Mouse (Mus musculus): ENCODE results near the gene Tnni3. TPM values are rescaled to one million over a fixed set of nuclear protein-coding genes. Genes with fewer than 3 reads are reported as not detected.
A peak's percentile ranks its signal among the peaks of the same experiment; 100 is the strongest.

Gene Tnni3
- polyA plus RNA-seq, 1 experiment from 2014 or later, result 1.6 TPM

DNA sequence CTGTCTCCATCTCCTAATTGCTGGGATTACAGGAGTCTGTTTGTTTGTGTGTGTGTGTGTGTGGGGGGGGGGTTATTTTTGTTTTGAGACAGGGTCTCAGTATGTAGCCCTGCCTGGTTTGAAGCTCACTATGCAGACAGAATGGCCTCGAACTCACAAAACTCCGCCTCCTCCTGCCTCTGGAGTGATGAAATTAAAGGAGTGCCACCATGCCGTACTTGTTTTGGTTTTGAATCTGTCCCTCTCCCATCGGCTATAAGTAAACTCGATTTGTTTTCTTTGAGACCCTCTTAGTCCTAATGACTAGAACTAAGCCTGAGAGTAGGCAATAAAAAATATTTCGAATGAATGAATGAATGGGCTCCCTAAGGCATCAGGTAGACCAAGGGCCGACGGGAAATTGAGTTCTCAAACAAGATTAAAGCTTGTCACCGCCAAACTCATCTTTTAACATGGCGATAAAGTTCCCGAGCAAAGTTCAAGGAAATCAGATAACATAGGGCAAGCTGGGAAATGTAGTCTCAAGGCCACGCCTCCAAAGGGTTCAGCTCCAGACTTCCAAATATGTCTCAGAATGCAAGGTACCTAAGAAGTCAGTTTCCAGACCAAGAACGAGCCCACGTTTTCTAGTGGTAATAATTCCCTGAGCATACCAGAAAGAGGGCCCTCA is 21.5 kb downstream of the Tnni3 start:
- H3K4me3 ChIP-seq (ENCODE audit: low read length), result peak overlapping the region; percentile 87
- peak; percentile 12 for ATAC-seq
- H3K4me1 ChIP-seq (ENCODE audit: control insufficient read depth, insufficient read depth, low read length), result peaks cover 35% of the 10 kb centered on the region
- peak overlapping the region; percentile 83; the same call in 1 of the 2 replicates for H3K9ac ChIP-seq (ENCODE audit: low read depth, low read length)
- no peaks in the 10 kb centered on the region for H3K9me3 ChIP-seq (ENCODE audit: control insufficient read depth, low read length)
- no peaks in the 10 kb centered on the region for H3K27me3 ChIP-seq (replicated peaks; ENCODE audit: control insufficient read depth, insufficient read depth, low read length)
- 0 out of 2 replicates have a peak overlapping the region, but pooled peaks have one; percentile 18 for H3K27ac ChIP-seq (ENCODE audit: low read length)
- no peaks in the 10 kb centered on the region for H3K36me3 ChIP-seq (ENCODE audit: control insufficient read depth, insufficient read depth, low read length)
- H3K4me2 ChIP-seq (ENCODE audit: low read depth, low read length), result peak overlapping the region; percentile 59
- 8% methylated on average over 14 of the region's 14 CpGs for WGBS

DNA sequence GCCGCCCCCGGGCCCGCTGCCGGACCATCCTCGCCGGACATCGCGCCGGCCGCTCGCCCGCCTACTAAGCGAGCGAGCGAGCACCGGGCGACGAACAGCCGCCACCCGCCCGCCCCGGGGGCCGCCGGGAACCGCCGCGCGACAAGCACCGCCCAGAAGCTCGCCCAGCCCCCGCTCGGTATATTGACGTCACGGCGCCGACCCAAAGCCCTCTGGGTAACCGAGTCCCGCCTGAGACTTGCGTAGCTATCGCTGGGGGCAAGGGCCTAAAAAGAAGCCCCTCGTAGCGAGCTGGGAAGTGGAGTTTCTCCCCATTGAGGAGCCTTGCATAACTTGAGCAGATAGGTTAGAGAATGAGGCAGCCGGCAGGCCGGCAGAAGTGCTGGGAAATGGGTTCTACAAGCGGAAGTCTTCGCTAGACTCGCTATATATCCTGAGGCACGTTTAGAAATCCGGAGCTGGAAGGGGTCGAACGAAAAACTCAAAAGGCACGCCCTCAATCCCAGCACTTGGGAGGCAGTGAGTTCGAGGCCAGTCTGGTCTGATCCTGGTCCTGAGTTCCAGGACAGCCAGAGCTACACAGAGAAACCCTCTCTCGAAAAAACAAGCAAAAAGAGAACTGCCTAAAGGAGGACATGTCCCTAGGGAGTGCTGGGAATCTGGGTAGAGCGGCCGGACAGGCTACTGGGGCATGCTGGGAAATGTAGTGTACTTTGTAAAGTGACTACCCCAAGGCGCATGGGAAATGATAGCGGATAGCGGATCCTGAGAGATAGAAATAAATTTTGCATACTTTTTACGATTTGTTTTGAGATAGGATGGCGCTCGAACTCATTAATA is 22.3 kb downstream of the Tnni3 start, which contains the start of gene Ppp1r12c:
Gene Ppp1r12c (minus strand): TSS at position 123 of the 840 bp plus-strand sequence.
- Histone ChIP-seq H3K36me3 (ENCODE audit: control insufficient read depth, insufficient read depth, low read length) (no peaks in the 10 kb centered on the region), H3K27me3 (replicated peaks; ENCODE audit: control insufficient read depth, insufficient read depth, low read length) (no peaks in the 10 kb centered on the region), H3K4me3 (ENCODE audit: low read length) (peak within 1 kb of the TSS; percentile 87), H3K27ac (ENCODE audit: low read length) (peak within 1 kb of the TSS; percentile 97), H3K9me3 (ENCODE audit: control insufficient read depth, low read length) (no peaks in the 10 kb centered on the region), H3K4me2 (ENCODE audit: low read depth, low read length) (peak within 1 kb of the TSS; percentile 76), H3K9ac (ENCODE audit: low read depth, low read length) (peak within 1 kb of the TSS; percentile 83), H3K4me1 (ENCODE audit: control insufficient read depth, insufficient read depth, low read length) (peaks cover 35% of the 10 kb centered on the region)
- peak; percentile 93 for ATAC-seq
- WGBS, result under 1% methylated on average over 62 of the region's 62 CpGs

DNA sequence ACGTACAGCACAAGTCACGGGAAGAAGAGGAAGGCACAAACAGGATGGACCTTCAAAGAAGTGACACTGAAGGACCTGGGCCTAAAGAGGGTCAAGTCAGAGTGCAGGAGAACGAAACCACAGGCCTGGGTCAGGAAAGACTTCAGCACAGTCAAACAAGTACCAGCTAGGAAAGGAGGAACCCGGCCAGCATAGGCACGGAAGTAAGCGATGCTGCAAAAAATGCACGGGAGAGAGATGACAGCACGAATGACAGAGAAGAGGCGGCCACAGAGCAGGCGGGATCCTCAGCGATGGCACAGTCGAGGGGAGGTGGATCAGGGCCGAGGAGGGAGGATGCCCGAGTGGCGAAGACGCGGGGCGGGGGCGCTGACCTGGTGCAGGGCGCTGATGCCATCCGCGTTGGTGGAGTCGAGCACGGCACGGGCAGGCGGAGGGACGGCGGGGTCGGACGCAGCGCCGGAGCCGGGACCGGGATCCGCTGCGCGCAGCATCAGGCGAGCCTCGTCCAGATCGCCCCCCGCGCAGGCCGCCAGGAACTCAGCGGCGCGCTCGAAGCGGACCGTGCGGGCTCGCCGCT is 23.0 kb downstream of the Tnni3 start:
- Histone ChIP-seq H3K9me3 (ENCODE audit: control insufficient read depth, low read length) (no peaks in the 10 kb centered on the region), H3K4me2 (ENCODE audit: low read depth, low read length) (peak overlapping the region; percentile 76), H3K27me3 (replicated peaks; ENCODE audit: control insufficient read depth, insufficient read depth, low read length) (no peaks in the 10 kb centered on the region), H3K36me3 (ENCODE audit: control insufficient read depth, insufficient read depth, low read length) (no peaks in the 10 kb centered on the region), H3K4me1 (ENCODE audit: control insufficient read depth, insufficient read depth, low read length) (peaks cover 35% of the 10 kb centered on the region), H3K4me3 (ENCODE audit: low read length) (peak overlapping the region; percentile 87), H3K9ac (ENCODE audit: low read depth, low read length) (peak overlapping the region; percentile 83), H3K27ac (ENCODE audit: low read length) (peak overlapping the region; percentile 97)
- ATAC-seq, result peak; percentile 32
- WGBS, result under 1% methylated on average over 51 of the region's 52 CpGs

DNA sequence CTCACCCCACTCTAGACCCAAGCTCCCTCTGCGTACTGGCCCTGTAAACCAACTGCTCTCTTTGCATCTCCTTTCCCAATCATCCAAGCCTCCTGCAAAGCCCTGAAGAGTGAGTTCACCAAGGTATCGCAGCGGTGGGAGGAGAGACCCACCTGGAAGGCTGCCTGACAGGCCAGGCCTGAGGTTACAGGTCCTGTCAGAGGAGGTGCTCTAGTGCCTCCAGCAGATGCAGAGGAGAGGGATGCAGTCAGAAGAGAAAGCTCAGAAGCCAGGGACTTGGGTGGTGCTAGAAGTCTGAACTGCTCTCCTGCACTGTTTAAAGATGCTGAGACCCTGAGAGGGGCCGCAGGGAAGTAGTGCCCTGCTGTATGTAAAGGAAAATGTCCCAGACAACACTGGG is 25.0 kb downstream of the Tnni3 start:
- peak overlapping the region; percentile 35 for H3K27ac ChIP-seq (ENCODE audit: low read length)
- H3K9ac ChIP-seq (ENCODE audit: low read depth, low read length), result peak overlapping the region; percentile 83
- H3K27me3 ChIP-seq (replicated peaks; ENCODE audit: control insufficient read depth, insufficient read depth, low read length), result no peaks in the 10 kb centered on the region
- H3K36me3 ChIP-seq (ENCODE audit: control insufficient read depth, insufficient read depth, low read length), result no peaks in the 10 kb centered on the region
- H3K4me2 ChIP-seq (ENCODE audit: low read depth, low read length), result peak overlapping the region; percentile 76
- 87% methylated on average over 4 of the region's 4 CpGs for WGBS
- peaks cover 35% of the 10 kb centered on the region for H3K4me1 ChIP-seq (ENCODE audit: control insufficient read depth, insufficient read depth, low read length)
- peak overlapping the region; percentile 87 for H3K4me3 ChIP-seq (ENCODE audit: low read length)
- no peak for ATAC-seq
- no peaks in the 10 kb centered on the region for H3K9me3 ChIP-seq (ENCODE audit: control insufficient read depth, low read length)

DNA sequence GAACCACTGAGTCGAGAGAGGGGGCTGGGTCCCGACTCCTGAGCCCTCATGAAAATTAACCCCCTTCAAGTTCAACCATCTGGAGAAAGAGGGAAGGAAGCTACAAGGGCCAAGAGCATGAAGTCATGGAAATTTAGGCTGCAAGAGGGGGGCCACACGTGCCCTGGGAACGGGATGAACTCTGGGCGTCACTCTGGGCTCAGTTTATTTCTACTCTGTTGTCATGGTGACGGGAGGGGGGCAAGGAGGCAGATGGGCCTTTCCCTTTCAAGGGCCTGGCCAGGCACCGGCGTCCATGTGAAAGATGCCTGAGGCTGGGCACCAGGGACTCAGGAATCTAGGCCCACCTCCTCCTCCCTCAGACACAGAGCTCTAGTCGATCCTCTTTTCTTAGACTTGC is 25.8 kb downstream of the Tnni3 start:
- 22% methylated on average over 9 of the region's 9 CpGs for WGBS
- peak overlapping the region; percentile 43 for H3K27ac ChIP-seq (ENCODE audit: low read length)
- H3K4me1 ChIP-seq (ENCODE audit: control insufficient read depth, insufficient read depth, low read length), result peaks cover 36% of the 10 kb centered on the region
- H3K27me3 ChIP-seq (replicated peaks; ENCODE audit: control insufficient read depth, insufficient read depth, low read length), result no peaks in the 10 kb centered on the region
- no peaks in the 10 kb centered on the region for H3K9me3 ChIP-seq (ENCODE audit: control insufficient read depth, low read length)
- H3K4me2 ChIP-seq (ENCODE audit: low read depth, low read length), result peak overlapping the region; percentile 32
- no peaks in the 10 kb centered on the region for H3K36me3 ChIP-seq (ENCODE audit: control insufficient read depth, insufficient read depth, low read length)
- peak; percentile 11 for ATAC-seq
- peak overlapping the region; percentile 52 for H3K9ac ChIP-seq (ENCODE audit: low read depth, low read length)
- H3K4me3 ChIP-seq (ENCODE audit: low read length), result peak overlapping the region; percentile 13; the same call in 1 of the 2 replicates

DNA sequence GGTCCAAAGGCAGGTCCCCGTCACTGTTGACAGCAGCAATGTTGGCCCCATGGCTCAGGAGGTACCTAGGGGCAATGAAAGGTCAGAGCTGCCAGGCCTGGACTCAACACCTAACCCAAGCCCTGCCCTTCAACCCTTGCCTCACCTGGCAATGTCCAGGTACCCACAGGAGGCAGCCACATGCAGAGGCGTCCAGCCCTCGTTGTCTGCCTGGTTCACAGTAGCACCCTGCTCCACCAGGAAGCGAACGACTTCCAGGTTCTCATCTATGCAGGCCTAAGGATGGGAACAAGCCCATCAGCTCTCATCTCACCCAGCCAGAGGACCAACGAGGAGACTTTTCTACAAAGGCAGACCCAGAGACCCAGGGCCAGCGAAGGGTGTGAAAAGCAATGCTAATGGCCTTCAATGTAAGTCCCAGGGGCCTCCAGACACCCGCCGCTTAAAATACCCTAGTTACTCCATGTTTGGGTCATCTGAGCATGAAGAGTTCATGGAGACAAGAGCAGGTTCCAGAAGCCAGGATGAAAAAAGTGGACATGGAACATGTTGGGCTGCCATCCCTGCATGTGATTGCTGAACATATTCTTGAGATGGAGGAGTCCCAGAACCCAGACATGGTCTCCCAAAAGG is 26.6 kb downstream of the Tnni3 start:
- no peak overlapping the region for H3K9ac ChIP-seq (ENCODE audit: low read depth, low read length)
- H3K4me1 ChIP-seq (ENCODE audit: control insufficient read depth, insufficient read depth, low read length), result peaks cover 44% of the 10 kb centered on the region
- H3K27me3 ChIP-seq (replicated peaks; ENCODE audit: control insufficient read depth, insufficient read depth, low read length), result no peaks in the 10 kb centered on the region
- no peaks in the 10 kb centered on the region for H3K36me3 ChIP-seq (ENCODE audit: control insufficient read depth, insufficient read depth, low read length)
- no peak overlapping the region for H3K4me3 ChIP-seq (ENCODE audit: low read length)
- H3K9me3 ChIP-seq (ENCODE audit: control insufficient read depth, low read length), result no peaks in the 10 kb centered on the region
- ATAC-seq, result no peak
- WGBS, result 96% methylated on average over 9 of the region's 9 CpGs
- 0 out of 2 replicates have a peak overlapping the region, but pooled peaks have one; percentile 43 for H3K27ac ChIP-seq (ENCODE audit: low read length)
- peak overlapping the region; percentile 32 for H3K4me2 ChIP-seq (ENCODE audit: low read depth, low read length)

DNA sequence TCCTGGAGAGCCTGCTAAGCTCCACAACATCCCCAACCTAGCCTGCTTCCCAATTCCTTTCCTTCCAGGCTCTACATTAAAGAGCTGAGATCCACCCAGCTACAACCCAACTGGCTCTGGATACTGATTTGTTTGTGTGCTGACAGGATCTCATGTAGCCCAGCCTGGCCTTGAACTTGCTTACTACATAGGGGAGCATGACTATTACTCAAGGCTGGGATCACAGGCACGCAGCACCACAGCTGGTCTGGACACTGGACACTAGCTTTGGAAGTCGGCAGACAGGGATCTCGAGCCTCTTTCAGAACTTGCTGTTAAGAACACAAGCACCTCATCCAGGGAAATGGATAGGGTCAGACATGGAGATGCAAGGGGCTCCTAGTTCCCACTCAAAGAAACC is 27.6 kb downstream of the Tnni3 start:
- Histone ChIP-seq H3K4me2 (ENCODE audit: low read depth, low read length) (no peak overlapping the region), H3K36me3 (ENCODE audit: control insufficient read depth, insufficient read depth, low read length) (no peaks in the 10 kb centered on the region), H3K4me1 (ENCODE audit: control insufficient read depth, insufficient read depth, low read length) (peaks cover 42% of the 10 kb centered on the region), H3K4me3 (ENCODE audit: low read length) (no peak overlapping the region), H3K27me3 (replicated peaks; ENCODE audit: control insufficient read depth, insufficient read depth, low read length) (no peaks in the 10 kb centered on the region), H3K9ac (ENCODE audit: low read depth, low read length) (no peak overlapping the region), H3K9me3 (ENCODE audit: control insufficient read depth, low read length) (no peaks in the 10 kb centered on the region), H3K27ac (ENCODE audit: low read length) (no peak overlapping the region)
- no peak for ATAC-seq
- 94% methylated on average over 3 of the region's 3 CpGs for WGBS

DNA sequence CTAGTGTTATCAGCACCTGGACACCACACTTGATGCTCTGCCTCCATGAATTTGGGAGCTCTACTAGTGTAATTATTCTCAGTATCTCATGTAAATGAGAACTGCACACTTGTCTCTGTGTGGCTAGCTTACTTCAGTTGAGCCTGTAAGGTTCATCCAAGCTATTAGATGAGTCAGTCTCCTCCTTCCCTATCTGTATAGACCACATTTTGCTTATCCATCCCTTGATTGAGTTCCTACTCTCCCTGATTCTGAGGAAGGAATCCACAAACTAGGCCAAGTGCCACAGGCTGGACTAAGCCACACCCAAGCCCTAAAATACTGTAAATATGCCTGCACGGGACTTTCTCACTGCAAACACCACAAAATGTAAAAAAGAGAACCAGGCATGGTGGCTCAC is 30.0 kb downstream of the Tnni3 start:
- no peak overlapping the region for H3K27ac ChIP-seq (ENCODE audit: low read length)
- H3K9ac ChIP-seq (ENCODE audit: low read depth, low read length), result no peak overlapping the region
- no peak overlapping the region for H3K4me2 ChIP-seq (ENCODE audit: low read depth, low read length)
- H3K4me1 ChIP-seq (ENCODE audit: control insufficient read depth, insufficient read depth, low read length), result peaks cover 27% of the 10 kb centered on the region
- no peak overlapping the region for H3K4me3 ChIP-seq (ENCODE audit: low read length)
- no peak for ATAC-seq
- H3K36me3 ChIP-seq (ENCODE audit: control insufficient read depth, insufficient read depth, low read length), result 0 out of 2 replicates have a peak, but pooled peaks cover 3% of the 10 kb centered on the region
- WGBS, result 59% methylated on average over 1 of the region's 1 CpGs
- no peaks in the 10 kb centered on the region for H3K27me3 ChIP-seq (replicated peaks; ENCODE audit: control insufficient read depth, insufficient read depth, low read length)
- H3K9me3 ChIP-seq (ENCODE audit: control insufficient read depth, low read length), result no peaks in the 10 kb centered on the region
